Mouse (Mus musculus): Measurements from ENCODE around the gene 4931428L18Rik. TPM values are rescaled to one million over a fixed set of nuclear protein-coding genes. Genes with fewer than 3 reads are reported as not detected.
"Not testable (repeated sequence)": the region's sequence is repeated elsewhere in the genome, so short reads cannot be mapped to it uniquely, and the experiment has no call there.

4931428L18Rik gene
- polyA plus RNA-seq, 1 experiment from 2014 or later = not detected

- H3K4me3 ChIP-seq (replicated peaks; ENCODE audit: low read length); H3K9ac ChIP-seq (replicated peaks; ENCODE audit: low read depth, low read length); H3K9me3 ChIP-seq (ENCODE audit: control insufficient read depth, low read length); H3K27ac ChIP-seq (ENCODE audit: low read length); H3K4me1 ChIP-seq (replicated peaks; ENCODE audit: control insufficient read depth, insufficient read depth, low read length); H3K4me2 ChIP-seq (ENCODE audit: low read length); ATAC-seq; H3K36me3 ChIP-seq (ENCODE audit: control insufficient read depth, insufficient read depth); H3K27me3 ChIP-seq (replicated peaks; ENCODE audit: control insufficient read depth, insufficient read depth, low read length): not testable (repeated sequence)
- WGBS = 92% methylated on average over 7 of the region's 7 CpGs
Observed at GRCm38 (mm10) chr1:30977239-30977638, 245.2 kb downstream of the 4931428L18Rik start.

- peaks cover 9% of the 10 kb centered on the region for H3K4me1 ChIP-seq (replicated peaks; ENCODE audit: control insufficient read depth, insufficient read depth, low read length)
- no peaks in the 10 kb centered on the region for H3K9me3 ChIP-seq (ENCODE audit: control insufficient read depth, low read length)
- no peaks in the 10 kb centered on the region for H3K27me3 ChIP-seq (replicated peaks; ENCODE audit: control insufficient read depth, insufficient read depth, low read length)
- ATAC-seq = no peak
- H3K4me2 ChIP-seq (ENCODE audit: low read length) = no peak overlapping the region
- no peaks in the 10 kb centered on the region for H3K36me3 ChIP-seq (ENCODE audit: control insufficient read depth, insufficient read depth)
- H3K27ac ChIP-seq (ENCODE audit: low read length) = no peak overlapping the region
- no peak overlapping the region for H3K9ac ChIP-seq (replicated peaks; ENCODE audit: low read depth, low read length)
- H3K4me3 ChIP-seq (replicated peaks; ENCODE audit: low read length) = no peak overlapping the region
- 79% methylated on average over 2 of the region's 2 CpGs for WGBS
Observed at GRCm38 (mm10) chr1:30951795-30952194, 270.7 kb downstream of the 4931428L18Rik start.

GRCm38 (mm10) chr1:30950456-30950835 is 272.0 kb downstream of the 4931428L18Rik start:
- no peak for ATAC-seq
- 25% methylated on average over 5 of the region's 5 CpGs for WGBS

GRCm38 (mm10) chr1:30949710-30950455 is 272.6 kb downstream of the 4931428L18Rik start:
- Histone ChIP-seq H3K4me2 (ENCODE audit: low read length) (peak overlapping the region; percentile 63), H3K27me3 (replicated peaks; ENCODE audit: control insufficient read depth, insufficient read depth, low read length) (no peaks in the 10 kb centered on the region), H3K4me1 (replicated peaks; ENCODE audit: control insufficient read depth, insufficient read depth, low read length) (peaks cover 17% of the 10 kb centered on the region), H3K36me3 (ENCODE audit: control insufficient read depth, insufficient read depth) (peaks cover 5% of the 10 kb centered on the region; the same call in 1 of the 2 replicates), H3K4me3 (replicated peaks; ENCODE audit: low read length) (peak overlapping the region; percentile 71), H3K9me3 (ENCODE audit: control insufficient read depth, low read length) (no peaks in the 10 kb centered on the region), H3K27ac (ENCODE audit: low read length) (peak overlapping the region; percentile 100), H3K9ac (replicated peaks; ENCODE audit: low read depth, low read length) (peak overlapping the region; percentile 86)
- under 1% methylated on average over 66 of the region's 66 CpGs for WGBS
- peak; percentile 99 for ATAC-seq

More at GRCm38 (mm10) chr1:30950456-30950835, 272.0 kb downstream of the 4931428L18Rik start:
- peak overlapping the region; percentile 86 for H3K9ac ChIP-seq (replicated peaks; ENCODE audit: low read depth, low read length)
- H3K9me3 ChIP-seq (ENCODE audit: control insufficient read depth, low read length) = no peaks in the 10 kb centered on the region
- peak overlapping the region; percentile 63 for H3K4me2 ChIP-seq (ENCODE audit: low read length)
- H3K27ac ChIP-seq (ENCODE audit: low read length) = peak overlapping the region; percentile 100
- H3K36me3 ChIP-seq (ENCODE audit: control insufficient read depth, insufficient read depth) = no peaks in the 10 kb centered on the region
- peaks cover 13% of the 10 kb centered on the region for H3K4me1 ChIP-seq (replicated peaks; ENCODE audit: control insufficient read depth, insufficient read depth, low read length)
- peak overlapping the region; percentile 71 for H3K4me3 ChIP-seq (replicated peaks; ENCODE audit: low read length)
- no peaks in the 10 kb centered on the region for H3K27me3 ChIP-seq (replicated peaks; ENCODE audit: control insufficient read depth, insufficient read depth, low read length)

DNA sequence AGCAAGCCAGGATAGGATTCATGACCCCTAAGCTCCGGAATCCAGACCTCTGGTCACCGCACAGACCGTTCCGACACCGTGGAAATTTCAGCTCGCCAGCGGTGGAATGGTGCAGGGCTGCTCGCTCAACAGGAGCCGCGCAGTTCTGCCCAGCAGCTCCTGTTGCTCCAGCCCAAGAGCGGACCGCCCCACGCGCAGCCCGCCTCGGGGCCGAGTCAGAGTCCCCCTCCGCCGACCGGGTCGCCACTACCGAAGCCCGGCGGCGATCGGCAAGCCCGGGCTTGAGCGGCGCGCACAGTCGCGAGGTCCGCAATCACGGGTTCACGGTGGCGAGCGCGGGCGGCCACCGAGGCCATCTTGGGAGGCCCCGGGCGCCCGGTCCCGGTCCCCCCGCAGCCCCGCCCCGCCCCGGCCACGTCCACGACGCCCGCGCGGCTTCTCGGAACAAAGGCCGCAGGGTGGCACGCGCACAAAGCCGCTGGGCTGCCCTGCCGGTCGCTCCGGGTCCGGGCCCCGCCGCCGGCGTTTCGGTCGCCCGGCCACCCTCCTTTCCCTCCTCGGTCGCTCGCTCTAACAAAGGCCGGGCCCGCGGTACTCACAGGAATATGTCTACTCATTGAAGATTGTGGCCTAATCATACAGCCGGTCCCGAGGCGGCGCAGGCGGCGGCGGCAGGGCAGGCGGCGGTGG is 273.4 kb downstream of the 4931428L18Rik start:
- peak overlapping the region; percentile 100 for H3K27ac ChIP-seq (ENCODE audit: low read length)
- no peaks in the 10 kb centered on the region for H3K27me3 ChIP-seq (replicated peaks; ENCODE audit: control insufficient read depth, insufficient read depth, low read length)
- H3K4me1 ChIP-seq (replicated peaks; ENCODE audit: control insufficient read depth, insufficient read depth, low read length) = peaks cover 17% of the 10 kb centered on the region
- peak overlapping the region; percentile 71 for H3K4me3 ChIP-seq (replicated peaks; ENCODE audit: low read length)
- peaks cover 9% of the 10 kb centered on the region for H3K36me3 ChIP-seq (ENCODE audit: control insufficient read depth, insufficient read depth)
- H3K4me2 ChIP-seq (ENCODE audit: low read length) = peak overlapping the region; percentile 53
- H3K9ac ChIP-seq (replicated peaks; ENCODE audit: low read depth, low read length) = peak overlapping the region; percentile 86
- WGBS = under 1% methylated on average over 66 of the region's 85 CpGs
- no peaks in the 10 kb centered on the region for H3K9me3 ChIP-seq (ENCODE audit: control insufficient read depth, low read length)
- ATAC-seq = peak; percentile 55

DNA sequence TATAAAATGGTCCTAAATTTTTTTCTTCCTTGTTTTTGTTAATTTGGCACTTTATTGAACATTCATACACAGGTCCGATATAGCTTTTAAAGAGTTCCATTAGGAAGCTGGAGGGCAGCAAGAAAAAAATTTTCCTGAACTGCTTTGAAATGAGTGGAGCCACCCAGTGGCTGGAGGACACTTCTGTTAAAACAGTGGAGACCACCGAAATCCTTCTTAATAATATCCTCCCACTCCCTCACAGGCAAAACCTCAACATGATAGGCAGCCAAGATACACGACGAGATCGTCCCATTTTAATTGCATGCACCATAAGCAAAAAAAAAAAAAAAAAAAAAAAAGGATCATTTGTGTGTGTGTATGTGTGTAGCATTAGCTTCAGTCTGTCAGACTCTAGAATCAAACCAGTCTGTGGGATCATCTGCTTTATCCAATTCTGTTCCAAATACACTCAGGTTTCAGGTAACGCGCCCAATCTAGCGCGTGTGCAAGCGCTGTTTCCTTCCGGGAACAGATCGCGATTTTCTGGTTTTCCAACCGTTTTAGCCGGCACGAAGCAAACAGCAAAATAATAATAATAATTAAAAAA is 274.0 kb downstream of the 4931428L18Rik start:
- H3K27me3 ChIP-seq (replicated peaks; ENCODE audit: control insufficient read depth, insufficient read depth, low read length) = no peaks in the 10 kb centered on the region
- 1% methylated on average over 16 of the region's 16 CpGs for WGBS
- peak overlapping the region; percentile 71 for H3K4me3 ChIP-seq (replicated peaks; ENCODE audit: low read length)
- H3K9ac ChIP-seq (replicated peaks; ENCODE audit: low read depth, low read length) = peak overlapping the region; percentile 86
- peaks cover 17% of the 10 kb centered on the region for H3K4me1 ChIP-seq (replicated peaks; ENCODE audit: control insufficient read depth, insufficient read depth, low read length)
- H3K9me3 ChIP-seq (ENCODE audit: control insufficient read depth, low read length) = no peaks in the 10 kb centered on the region
- peak overlapping the region; percentile 53 for H3K4me2 ChIP-seq (ENCODE audit: low read length)
- ATAC-seq = no peak
- peak overlapping the region; percentile 100 for H3K27ac ChIP-seq (ENCODE audit: low read length)
- peaks cover 16% of the 10 kb centered on the region for H3K36me3 ChIP-seq (ENCODE audit: control insufficient read depth, insufficient read depth)

Other genes with a start within 250 kb of the 4931428L18Rik start
- gene AC153137.1, start 244.7 kb downstream of the 4931428L18Rik start, polyA plus RNA-seq (2015; fragmentation: Nextera tagmentation; extraction: Ambion mirVana) = not detected in 2 replicates
- gene Lgsn, start 46.3 kb downstream of the 4931428L18Rik start, polyA plus RNA-seq (2015; fragmentation: Nextera tagmentation; extraction: Ambion mirVana) = not detected in 2 replicates
- not detected in 2 replicates for gene Pih1d3, start 154 bp upstream of the 4931428L18Rik start, polyA plus RNA-seq (2015; fragmentation: Nextera tagmentation; extraction: Ambion mirVana)